Mouse (Mus musculus): ENCODE data around the gene 9930021J03Rik. TPM values are rescaled to one million over a fixed set of nuclear protein-coding genes. Genes with fewer than 3 reads are reported as not detected.

The 9930021J03Rik gene
- polyA plus RNA-seq, 1 experiment from 2014 or later: 3.8 TPM

DNA sequence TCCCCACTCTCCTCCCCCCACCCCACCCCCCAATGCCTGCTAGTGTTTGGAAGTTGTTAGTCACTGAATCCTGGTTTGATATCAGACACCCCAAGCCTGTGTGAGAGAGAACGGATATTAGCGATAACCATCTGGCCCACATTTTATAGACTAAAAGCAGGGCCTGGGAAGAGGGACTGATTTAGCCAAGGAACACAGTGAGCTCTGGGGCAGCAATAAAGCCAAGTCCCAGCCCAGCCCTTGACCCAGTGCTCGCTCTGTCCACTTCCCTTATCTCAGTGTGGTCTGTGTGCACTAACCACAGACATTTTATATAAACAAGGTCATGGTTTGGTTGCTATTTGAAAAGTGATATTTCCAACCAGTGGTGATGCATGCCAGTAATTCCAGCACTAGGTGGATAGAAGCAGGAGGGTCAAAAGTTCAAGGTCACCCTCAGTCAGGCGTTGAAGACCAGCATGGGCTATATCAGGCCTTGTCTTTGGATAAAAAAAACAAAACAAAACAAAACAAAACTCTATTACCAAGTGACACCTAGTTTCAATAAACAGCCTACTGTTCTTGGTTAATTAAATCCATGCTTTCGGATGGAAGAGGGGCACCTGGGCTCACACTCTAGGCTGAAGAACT is 138.7 kb downstream of the 9930021J03Rik start:
- WGBS: 56% methylated on average over 5 of the region's 5 CpGs
- Histone ChIP-seq H3K9ac (ENCODE audit: low read length) (no peak overlapping the region), H3K36me3 (ENCODE audit: control insufficient read depth, insufficient read depth, low read length) (no peaks in the 10 kb centered on the region), H3K27me3 (ENCODE audit: control insufficient read depth, insufficient read depth, low read depth, low read length) (peaks cover 46% of the 10 kb centered on the region), H3K27ac (ENCODE audit: low read length) (no peak overlapping the region), H3K4me1 (replicated peaks; ENCODE audit: control insufficient read depth, insufficient read depth, low read length) (no peaks in the 10 kb centered on the region), H3K4me3 (ENCODE audit: low read length) (no peak overlapping the region), H3K9me3 (ENCODE audit: control insufficient read depth, low read length) (no peaks in the 10 kb centered on the region), H3K4me2 (ENCODE audit: low read depth, low read length) (no peak overlapping the region)
- no peak for ATAC-seq (ENCODE audit: low read depth)

DNA sequence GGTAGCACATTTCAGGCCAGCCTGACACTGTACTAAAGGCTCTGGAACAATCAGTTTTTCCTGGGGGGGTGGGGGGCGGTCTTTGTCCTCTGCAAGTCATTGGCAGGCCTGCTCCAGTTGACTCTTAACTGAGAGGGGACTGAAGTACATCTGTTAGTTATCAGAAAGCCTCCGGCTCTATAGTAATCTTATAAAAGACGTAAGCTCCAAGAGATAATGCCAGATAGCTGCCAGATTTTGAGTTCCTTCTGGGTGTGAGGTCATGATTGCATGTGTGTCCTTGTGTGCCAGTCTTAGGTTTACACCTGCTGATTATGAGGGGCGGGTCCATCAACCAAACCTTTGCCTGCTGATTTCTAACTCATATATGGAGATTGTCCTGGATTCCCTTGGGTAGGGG is 139.6 kb downstream of the 9930021J03Rik start:
- ATAC-seq (ENCODE audit: low read depth): no peak
- WGBS: 72% methylated on average over 4 of the region's 4 CpGs
- H3K27me3 ChIP-seq (ENCODE audit: control insufficient read depth, insufficient read depth, low read depth, low read length): peaks cover 44% of the 10 kb centered on the region
- no peak overlapping the region for H3K27ac ChIP-seq (ENCODE audit: low read length)
- H3K9ac ChIP-seq (ENCODE audit: low read length): no peak overlapping the region
- no peaks in the 10 kb centered on the region for H3K9me3 ChIP-seq (ENCODE audit: control insufficient read depth, low read length)
- no peak overlapping the region for H3K4me3 ChIP-seq (ENCODE audit: low read length)
- no peaks in the 10 kb centered on the region for H3K36me3 ChIP-seq (ENCODE audit: control insufficient read depth, insufficient read depth, low read length)
- no peaks in the 10 kb centered on the region for H3K4me1 ChIP-seq (replicated peaks; ENCODE audit: control insufficient read depth, insufficient read depth, low read length)
- no peak overlapping the region for H3K4me2 ChIP-seq (ENCODE audit: low read depth, low read length)

DNA sequence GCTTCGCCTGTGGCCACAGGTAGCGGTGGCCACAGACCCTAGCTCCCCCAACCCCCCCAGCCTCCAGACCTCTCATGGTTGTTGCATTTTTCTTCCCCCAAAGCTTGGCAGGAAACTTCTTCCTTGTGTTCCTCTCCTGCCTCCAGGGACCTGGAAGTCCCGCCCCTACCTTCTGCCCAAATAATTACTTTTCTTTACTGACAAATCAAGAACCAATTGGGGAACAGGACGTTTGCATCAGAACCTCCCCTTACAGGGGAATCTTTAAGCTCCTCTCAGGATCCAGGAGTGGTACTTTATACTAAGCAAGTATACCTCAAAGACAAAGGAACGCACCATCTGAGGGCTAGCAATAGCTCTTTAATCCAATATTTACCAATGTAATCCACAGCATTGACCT is 140.9 kb downstream of the 9930021J03Rik start:
- Histone ChIP-seq H3K9me3 (ENCODE audit: control insufficient read depth, low read length) (no peaks in the 10 kb centered on the region), H3K36me3 (ENCODE audit: control insufficient read depth, insufficient read depth, low read length) (no peaks in the 10 kb centered on the region), H3K4me3 (ENCODE audit: low read length) (no peak overlapping the region), H3K27me3 (ENCODE audit: control insufficient read depth, insufficient read depth, low read depth, low read length) (peaks cover 47% of the 10 kb centered on the region), H3K27ac (ENCODE audit: low read length) (no peak overlapping the region), H3K9ac (ENCODE audit: low read length) (no peak overlapping the region), H3K4me1 (replicated peaks; ENCODE audit: control insufficient read depth, insufficient read depth, low read length) (no peaks in the 10 kb centered on the region), H3K4me2 (ENCODE audit: low read depth, low read length) (no peak overlapping the region)
- no peak for ATAC-seq (ENCODE audit: low read depth)
- WGBS: 83% methylated on average over 5 of the region's 5 CpGs

Other genes with a start within 250 kb of the 9930021J03Rik start
- 5.8 and 6.2 TPM in 2 replicates for gene Ermp1, start 157.6 kb downstream of the 9930021J03Rik start, polyA plus RNA-seq (2015; fragmentation: Nextera tagmentation; extraction: Ambion mirVana)
- not detected in 2 replicates for gene Mlana, start 108.2 kb downstream of the 9930021J03Rik start, polyA plus RNA-seq (2015; fragmentation: Nextera tagmentation; extraction: Ambion mirVana)
- gene Ranbp6, start 7.0 kb upstream of the 9930021J03Rik start, polyA plus RNA-seq (2015; fragmentation: Nextera tagmentation; extraction: Ambion mirVana): 13.7 TPM in 2 replicates
- gene Il33, start 119.1 kb upstream of the 9930021J03Rik start, polyA plus RNA-seq (2015; fragmentation: Nextera tagmentation; extraction: Ambion mirVana): 9.1 and 11.4 TPM in 2 replicates
- not detected in 2 replicates for gene Trpd52l3, start 197.8 kb upstream of the 9930021J03Rik start, polyA plus RNA-seq (2015; fragmentation: Nextera tagmentation; extraction: Ambion mirVana)
- 60.2 and 64.8 TPM in 2 replicates for gene Uhrf2, start 224.5 kb upstream of the 9930021J03Rik start, polyA plus RNA-seq (2015; fragmentation: Nextera tagmentation; extraction: Ambion mirVana)